Mouse (Mus musculus) liver, embryonic 14.5 days (tissue): ENCODE results near the gene Arrb2. TPM values are rescaled to one million over a fixed set of nuclear protein-coding genes. Genes with fewer than 3 reads are reported as not detected.

ENCODE experiments used
- ATAC-seq: fragments of 200-750 bp; cut with Nextera tagmentation; 2 replicates; pipeline ENCODE4 v1.8.0; 2017; ENCODE audit warnings: moderate number of reproducible peaks, mild to moderate bottlenecking, moderate library complexity; ENCODE audit not compliant: insufficient read depth
- DNase-seq, 3 experiments: peaks; one replicate each; pipeline ENCODE4 v3.0.0-alpha.2; 2012 to 2013; ENCODE audit warnings: low read depth in 3 of 3, low spot score in 3 of 3
- H3K27ac ChIP-seq: fragments of 300-500 bp; sonication (generic); 2 replicates; pipeline ENCODE4 v1.5.1; 2014; ENCODE audit warnings: moderate library complexity, mild to moderate bottlenecking, control low read depth, inconsistent platforms
- H3K27me3 ChIP-seq: fragments of 300-500 bp; sonication (generic); 2 replicates; pipeline ENCODE4 v1.6.1; 2014; ENCODE audit warnings: mild to moderate bottlenecking, low read length, moderate library complexity; ENCODE audit not compliant: control insufficient read depth, insufficient read depth
- H3K36me3 ChIP-seq: fragments of 300-500 bp; sonication (generic); replicated peaks from 2 replicates; pipeline ENCODE4 v1.6.1; 2014; ENCODE audit warnings: low read depth; ENCODE audit not compliant: control insufficient read depth, insufficient read depth
- H3K4me1 ChIP-seq, 2 experiments: fragments of 200-500 bp in 1 of 2; fragments of 300-500 bp in 1 of 2; sonication (generic) in 1 of 2; replicated peaks; 2 replicates each; pipeline ENCODE4 v1.6.1; 2012 to 2014; ENCODE audit warnings: antibody characterized with exemption in 1 of 2, inconsistent platforms in 1 of 2, low read length in 1 of 2; ENCODE audit not compliant: control insufficient read depth in 2 of 2, insufficient read depth in 2 of 2
- H3K4me2 ChIP-seq: fragments of 300-500 bp; sonication (generic); 2 replicates; pipeline ENCODE4 v1.6.1; 2014; ENCODE audit warnings: low read depth, mild to moderate bottlenecking, control low read depth, moderate library complexity
- H3K4me3 ChIP-seq, 2 experiments: fragments of 200-500 bp in 1 of 2; fragments of 300-500 bp in 1 of 2; sonication (generic) in 1 of 2; 2 replicates each; pipeline ENCODE4 v1.5.1; 2012 to 2014; ENCODE audit warnings: low read depth in 2 of 2, low read length in 2 of 2, mild to moderate bottlenecking in 2 of 2, control low read depth in 1 of 2, inconsistent platforms in 1 of 2, moderate library complexity in 1 of 2; ENCODE audit not compliant: insufficient read depth in 1 of 2
- H3K9ac ChIP-seq: fragments of 300-500 bp; sonication (generic); replicated peaks from 2 replicates; pipeline ENCODE4 v1.6.1; 2014; ENCODE audit warnings: mild to moderate bottlenecking, control low read depth, moderate library complexity
- H3K9me3 ChIP-seq: fragments of 300-500 bp; sonication (generic); 2 replicates; pipeline ENCODE4 v1.6.1; 2016; ENCODE audit warnings: low read length, mixed read lengths; ENCODE audit not compliant: control insufficient read depth
- CTCF ChIP-seq: IDR thresholded peaks from 2 replicates; pipeline ENCODE4 v1.5.1; 2016; ENCODE audit warnings: antibody characterized with exemption, low read depth, control low read depth
- EP300 ChIP-seq: IDR thresholded peaks from 2 replicates; pipeline ENCODE4 v1.6.1; 2016; ENCODE audit warnings: antibody characterized with exemption, low read depth
- WGBS: fragments of 180-500 bp; shearing (Covaris S2); extraction: QIAGEN DNeasy Blood & Tissue Kit; methylation state at CpG from one replicate; pipeline ENCODE4 v1.1.7; 2014; ENCODE audit not compliant: insufficient replicate concordance; 5-methylcytosine and 5-hydroxymethylcytosine counted together
- polyA plus RNA-seq, 2 experiments: library from polyadenylated mRNA; depleted of rRNA in 1 of 2; stranded (reverse) in 1 of 2; unstranded in 1 of 2; fragments of >200 nt; fragmentation: Nextera tagmentation in 1 of 2; extraction: Ambion mirVana in 1 of 2; gene quantifications; 2 replicates each; pipeline versions ENCODE4 v1.2.1 to v1.2.3; 2012 to 2014

Gene Arrb2
- polyA plus RNA-seq, 2 experiments = 11.0 to 19.4 TPM

GRCm38 (mm10) chr11:70441882-70442281 lies 9.4 kb downstream of the Arrb2 start:
- H3K4me3 ChIP-seq = no peak overlapping the region
- peaks cover 2% of the 10 kb centered on the region; the same call in 1 of the 2 replicates for H3K36me3 ChIP-seq
- peaks cover 0 to 20% of the 10 kb centered on the region in 2 experiments; a peak in 1 of 4 replicates for H3K4me1 ChIP-seq
- H3K9me3 ChIP-seq = no peaks in the 10 kb centered on the region
- TF ChIP-seq EP300 = no peak
- no peak for TF ChIP-seq CTCF
- H3K27me3 ChIP-seq = no peaks in the 10 kb centered on the region
- H3K27ac ChIP-seq = no peak overlapping the region
- ATAC-seq = no peak
- DNase-seq = no peak
- no peak overlapping the region for H3K9ac ChIP-seq
- 74% methylated on average over 7 of the region's 7 CpGs for WGBS
- no peak overlapping the region for H3K4me2 ChIP-seq

GRCm38 (mm10) chr11:70443964-70444363 lies 11.5 kb downstream of the Arrb2 start:
- no peak overlapping the region for H3K4me3 ChIP-seq
- no peak for TF ChIP-seq CTCF
- TF ChIP-seq EP300 = no peak
- no peaks in the 10 kb centered on the region for H3K27me3 ChIP-seq
- H3K4me1 ChIP-seq = peaks cover 0 to 20% of the 10 kb centered on the region in 2 experiments; a peak in 1 of 4 replicates
- no peak overlapping the region for H3K4me2 ChIP-seq
- ATAC-seq (no peak), DNase-seq (no peak)
- no peaks in the 10 kb centered on the region; the same call in 1 of the 2 replicates for H3K36me3 ChIP-seq
- H3K27ac ChIP-seq = no peak overlapping the region
- no peak overlapping the region for H3K9ac ChIP-seq
- no peaks in the 10 kb centered on the region for H3K9me3 ChIP-seq
- WGBS = 59% methylated on average over 3 of the region's 3 CpGs

GRCm38 (mm10) chr11:70444667-70445066 lies 12.2 kb downstream of the Arrb2 start:
- Histone ChIP-seq H3K36me3 (no peaks in the 10 kb centered on the region), H3K27ac (no peak overlapping the region), H3K4me2 (no peak overlapping the region), H3K27me3 (no peaks in the 10 kb centered on the region), H3K9ac (no peak overlapping the region), H3K4me1 (peaks cover 0 to 20% of the 10 kb centered on the region in 2 experiments; a peak in 1 of 4 replicates), H3K9me3 (no peaks in the 10 kb centered on the region), H3K4me3 (no peak overlapping the region)
- ATAC-seq (peak; percentile 63), DNase-seq (no peak)
- 48% methylated on average over 6 of the region's 6 CpGs for WGBS
- no peak for TF ChIP-seq EP300
- no peak for TF ChIP-seq CTCF

GRCm38 (mm10) chr11:70446756-70447155 lies 14.3 kb downstream of the Arrb2 start:
- no peak for ATAC-seq
- H3K27ac ChIP-seq = no peak overlapping the region

GRCm38 (mm10) chr11:70447373-70447772 lies 14.9 kb downstream of the Arrb2 start:
- H3K4me2 ChIP-seq = no peak overlapping the region
- TF ChIP-seq EP300 (no peak), CTCF (no peak)
- DNase-seq = no peak
- ATAC-seq = no peak
- H3K9me3 ChIP-seq = no peaks in the 10 kb centered on the region
- no peaks in the 10 kb centered on the region for H3K36me3 ChIP-seq
- H3K4me3 ChIP-seq = no peak overlapping the region
- no peaks in the 10 kb centered on the region for H3K27me3 ChIP-seq
- H3K27ac ChIP-seq = no peak overlapping the region
- H3K4me1 ChIP-seq = peaks cover 1 to 17% of the 10 kb centered on the region in 2 experiments; a peak in 3 of 4 replicates
- 26% methylated on average over 1 of the region's 1 CpGs for WGBS
- no peak overlapping the region for H3K9ac ChIP-seq

More at GRCm38 (mm10) chr11:70446756-70447155, 14.3 kb downstream of the Arrb2 start:
- no peak for DNase-seq
- Histone ChIP-seq H3K4me1 (peaks cover 0 to 19% of the 10 kb centered on the region in 2 experiments; a peak in 2 of 4 replicates), H3K4me2 (no peak overlapping the region), H3K27me3 (no peaks in the 10 kb centered on the region), H3K9me3 (no peaks in the 10 kb centered on the region), H3K9ac (no peak overlapping the region), H3K36me3 (no peaks in the 10 kb centered on the region), H3K4me3 (no peak overlapping the region)
- TF ChIP-seq EP300 (no peak), CTCF (peak; percentile 47)
- 11% methylated on average over 3 of the region's 3 CpGs for WGBS
